Mouse (Mus musculus) gastrocnemius, postnatal 4 days (tissue): ENCODE data around the gene Iqschfp. TPM values are rescaled to one million over a fixed set of nuclear protein-coding genes. Genes with fewer than 3 reads are reported as not detected.
"Not testable (repeated sequence)": the region's sequence is repeated elsewhere in the genome, so short reads cannot be mapped to it uniquely, and the experiment has no call there.

Experiments
- DNase-seq, 2 experiments: peaks; one replicate each; pipeline ENCODE4 v3.0.0; 2021 to 2022; ENCODE audit warnings: low spot score in 2 of 2, mixed read lengths in 2 of 2
- total RNA-seq, 2 experiments: library from RNA; stranded (reverse); gene quantifications; 2 replicates each; pipeline ENCODE4 v1.2.3; 2021

The Iqschfp gene
- total RNA-seq, 2 experiments from 2014 or later, result not detected

DNA sequence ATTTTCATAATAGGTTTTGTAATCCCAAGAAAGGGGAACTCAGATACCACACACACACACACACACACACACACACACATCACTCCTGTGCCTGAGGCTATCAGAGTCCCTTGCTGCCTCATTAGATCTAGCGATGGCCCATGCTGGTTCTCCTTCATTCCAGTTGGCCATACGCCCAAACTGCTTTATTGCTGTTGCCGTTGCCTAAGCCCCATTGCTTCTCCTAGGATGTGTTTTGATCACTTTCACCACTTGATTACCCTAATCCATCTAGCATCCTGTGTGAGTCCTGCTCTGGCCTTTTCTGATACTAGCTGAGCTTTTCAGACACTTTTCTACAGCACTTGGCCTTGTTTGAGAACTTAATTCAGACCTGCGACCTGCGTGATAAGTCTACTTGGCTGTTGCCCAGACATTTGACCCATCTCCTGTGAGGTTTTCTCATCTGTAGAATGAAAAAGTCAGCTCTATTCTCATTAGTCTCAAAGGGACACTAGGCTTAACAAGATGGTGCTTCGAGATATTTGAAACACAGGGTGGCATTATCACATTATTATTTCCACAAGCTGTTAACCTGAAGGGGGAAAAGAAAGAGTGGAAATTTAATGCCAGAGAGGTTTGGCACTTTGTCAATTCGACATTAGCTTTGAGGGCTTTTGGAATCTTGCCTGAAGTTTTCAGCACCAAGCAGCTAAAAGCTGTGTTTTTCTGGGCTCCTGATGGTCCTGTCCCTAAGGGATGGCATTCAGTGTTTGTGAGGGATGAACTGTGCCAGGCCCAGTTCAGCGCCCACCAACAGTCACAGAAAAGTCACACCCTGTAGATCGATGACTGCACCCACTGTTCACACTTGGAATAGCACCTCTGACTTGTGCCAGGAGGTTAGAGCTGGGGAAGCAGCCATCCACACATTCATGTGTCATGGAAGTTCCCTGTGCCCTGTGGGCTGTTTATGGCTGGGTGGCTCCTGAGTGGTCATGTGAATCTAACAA, 179.7 kb downstream of the Iqschfp start:
- DNase-seq, result no peak

DNA sequence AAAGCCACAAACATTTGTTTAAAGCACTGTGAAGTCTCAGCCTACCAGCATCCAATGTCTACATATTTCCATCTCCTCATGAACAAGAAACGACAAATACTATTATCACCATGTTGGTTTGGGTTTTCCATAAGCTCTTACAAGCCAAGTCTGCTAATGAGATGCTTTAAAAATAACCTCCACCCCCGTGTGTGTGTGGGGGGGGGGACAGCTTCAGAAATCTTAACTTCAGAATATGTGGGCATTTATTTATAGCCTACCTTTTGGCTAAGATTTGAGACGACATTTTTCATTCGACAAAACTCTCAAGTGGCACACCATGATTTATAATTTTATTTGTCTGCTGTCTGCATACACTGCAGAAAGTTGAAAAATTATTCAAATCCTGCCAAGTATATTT, 185.4 kb downstream of the Iqschfp start:
- no peak for DNase-seq

DNA sequence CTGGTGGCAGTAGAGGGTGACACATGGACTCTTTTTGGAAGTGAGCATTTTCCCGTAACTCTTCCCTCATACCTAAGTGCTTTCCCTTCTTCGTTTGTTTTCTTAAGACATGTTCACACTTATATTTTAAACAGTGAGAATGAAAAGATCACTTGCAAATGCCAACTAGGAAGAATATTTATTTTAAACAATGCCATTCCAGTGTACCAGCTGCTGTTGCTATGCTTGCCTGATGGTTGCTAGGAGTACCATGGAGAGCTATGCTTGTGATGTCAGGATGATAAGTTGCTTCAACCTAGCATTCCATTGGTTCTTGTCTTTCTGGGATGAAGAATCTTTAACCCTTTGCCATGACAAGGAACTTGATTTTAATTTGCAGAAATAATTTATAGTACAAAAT, 193.0 kb downstream of the Iqschfp start:
- DNase-seq, result no peak

DNA sequence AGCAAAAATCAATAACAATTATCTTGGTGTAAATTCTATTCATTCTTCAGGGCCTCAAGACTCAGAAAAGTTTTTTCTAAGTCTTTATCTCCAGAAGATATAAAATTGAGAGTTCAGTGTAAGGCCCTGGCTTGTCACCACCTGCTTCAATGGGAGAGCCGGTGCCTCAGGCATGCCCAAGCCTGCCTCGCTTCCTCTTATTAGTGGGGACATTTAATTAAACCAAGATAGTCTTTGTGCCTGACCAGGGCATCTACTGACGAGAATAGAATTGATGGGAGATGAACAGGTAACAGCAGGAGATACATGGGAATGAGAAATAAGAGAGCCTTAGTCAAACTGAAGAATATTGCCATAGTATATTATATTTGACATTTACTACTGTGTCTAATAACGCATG, 200.1 kb downstream of the Iqschfp start:
- DNase-seq, result no peak

DNA sequence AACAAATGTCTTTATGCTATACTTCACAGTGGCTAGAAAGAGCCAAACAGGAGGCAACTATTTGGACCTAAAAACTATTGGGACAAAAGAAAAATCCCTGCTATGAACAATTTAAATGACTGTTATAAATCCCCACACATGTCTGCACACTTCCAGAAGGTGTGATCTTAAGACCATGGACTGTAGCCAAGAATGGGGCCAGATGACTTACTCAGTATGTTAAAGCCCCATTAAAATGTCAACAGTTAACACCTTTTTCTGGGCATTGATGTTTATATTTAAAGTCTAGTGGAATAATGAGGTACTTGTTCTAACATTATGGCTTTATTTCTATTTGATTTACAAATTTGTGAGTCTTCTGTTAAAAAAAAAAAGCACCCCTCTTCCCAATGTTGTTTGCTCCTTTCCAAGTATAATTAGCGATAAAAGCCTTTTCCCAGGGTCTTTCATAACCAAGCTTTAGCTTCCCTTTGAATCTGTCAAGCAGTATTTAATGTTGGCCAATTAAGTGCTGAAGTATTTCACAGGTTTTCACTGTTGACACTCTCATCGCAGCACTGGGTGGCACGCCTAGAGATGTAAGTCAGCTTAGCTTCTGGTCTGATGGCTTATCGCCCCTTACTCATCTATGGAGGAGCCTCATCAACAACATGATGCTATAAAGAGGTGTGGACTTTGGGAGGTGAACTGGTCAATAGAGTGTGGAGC, 204.8 kb downstream of the Iqschfp start:
- no peak for DNase-seq

GRCm38 (mm10) chr3:68099561-68099960, 207.5 kb downstream of the Iqschfp start:
- DNase-seq, result not testable (repeated sequence)

DNA sequence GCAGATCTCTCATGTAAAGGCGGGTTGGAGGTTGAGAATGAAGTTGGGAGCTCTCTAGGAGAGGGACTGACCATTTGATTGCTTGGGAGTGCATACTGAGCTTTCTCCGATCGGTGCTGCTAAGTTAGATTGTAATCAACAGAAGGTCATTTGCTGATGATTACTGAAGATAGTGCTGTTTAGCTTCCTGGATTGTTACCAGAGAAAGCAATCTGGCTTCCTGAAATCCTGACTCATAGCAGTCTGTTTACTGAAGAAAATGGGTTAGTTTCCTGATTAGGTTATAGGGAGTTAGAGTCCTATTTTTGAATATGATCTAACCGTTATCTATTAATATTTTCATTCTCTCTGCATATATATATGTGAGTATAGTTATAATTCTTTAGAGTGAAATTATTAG, 209.3 kb downstream of the Iqschfp start:
- no peak for DNase-seq

DNA sequence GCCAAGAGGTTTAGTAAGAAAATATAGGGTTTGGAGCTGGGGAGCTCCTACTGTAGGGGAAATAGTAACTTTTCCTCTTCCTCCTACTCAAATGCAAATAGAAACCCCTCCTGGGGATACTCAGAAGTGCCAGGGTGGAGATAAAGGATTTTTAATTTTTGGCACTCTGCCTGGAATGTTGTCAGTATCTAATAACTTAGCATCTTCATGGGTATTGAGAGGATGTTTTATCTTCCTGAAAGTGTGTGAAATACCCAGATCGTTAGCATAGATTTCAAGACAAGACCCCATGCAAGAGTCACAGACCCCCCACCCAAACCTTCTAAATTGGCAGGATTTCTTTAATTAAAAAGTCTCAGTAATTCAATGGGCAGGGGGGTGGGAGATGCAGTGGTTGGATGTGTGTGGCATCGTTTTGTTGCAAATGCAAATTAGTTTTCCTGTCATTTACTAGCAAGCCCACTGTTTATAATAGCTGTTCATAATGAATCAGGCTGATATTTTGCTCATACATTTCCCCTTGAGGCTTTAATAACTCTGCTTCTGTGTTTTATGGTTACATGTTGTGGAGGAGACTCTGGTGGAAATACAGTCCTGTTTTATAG, 213.2 kb downstream of the Iqschfp start:
- DNase-seq, result no peak

GRCm38 (mm10) chr3:68121338-68121737, 229.3 kb downstream of the Iqschfp start:
- peak in 1 of 2 experiments; percentile 8 for DNase-seq

DNA sequence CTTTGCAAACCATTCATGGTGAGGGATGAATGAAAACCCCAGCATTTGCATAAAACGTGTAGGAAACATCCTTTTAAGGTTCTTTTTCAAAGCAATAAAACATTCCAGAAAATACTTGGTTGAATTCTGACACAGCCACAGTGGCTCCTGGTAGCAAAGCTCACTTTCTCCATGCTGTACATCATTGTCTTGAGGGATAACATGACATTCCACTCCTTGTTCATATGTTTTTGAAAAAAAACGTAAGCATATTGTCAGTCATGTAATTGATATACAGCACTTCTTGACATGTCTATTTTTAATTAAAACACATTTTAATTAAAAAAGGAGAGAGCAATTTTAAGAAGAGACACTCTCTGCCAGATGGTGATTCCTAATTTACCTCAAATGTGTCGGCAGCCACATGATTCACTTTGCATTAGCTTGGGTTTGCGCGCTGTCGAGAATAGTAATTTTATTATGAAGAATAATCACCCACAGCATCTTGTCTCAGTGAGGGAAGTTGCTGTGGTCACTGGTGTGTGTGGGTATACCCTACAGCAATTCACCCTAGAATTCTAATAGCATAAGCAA, 234.3 kb downstream of the Iqschfp start:
- DNase-seq, result no peak

GRCm38 (mm10) chr3:68130386-68130785, 238.4 kb downstream of the Iqschfp start:
- no peak for DNase-seq

DNA sequence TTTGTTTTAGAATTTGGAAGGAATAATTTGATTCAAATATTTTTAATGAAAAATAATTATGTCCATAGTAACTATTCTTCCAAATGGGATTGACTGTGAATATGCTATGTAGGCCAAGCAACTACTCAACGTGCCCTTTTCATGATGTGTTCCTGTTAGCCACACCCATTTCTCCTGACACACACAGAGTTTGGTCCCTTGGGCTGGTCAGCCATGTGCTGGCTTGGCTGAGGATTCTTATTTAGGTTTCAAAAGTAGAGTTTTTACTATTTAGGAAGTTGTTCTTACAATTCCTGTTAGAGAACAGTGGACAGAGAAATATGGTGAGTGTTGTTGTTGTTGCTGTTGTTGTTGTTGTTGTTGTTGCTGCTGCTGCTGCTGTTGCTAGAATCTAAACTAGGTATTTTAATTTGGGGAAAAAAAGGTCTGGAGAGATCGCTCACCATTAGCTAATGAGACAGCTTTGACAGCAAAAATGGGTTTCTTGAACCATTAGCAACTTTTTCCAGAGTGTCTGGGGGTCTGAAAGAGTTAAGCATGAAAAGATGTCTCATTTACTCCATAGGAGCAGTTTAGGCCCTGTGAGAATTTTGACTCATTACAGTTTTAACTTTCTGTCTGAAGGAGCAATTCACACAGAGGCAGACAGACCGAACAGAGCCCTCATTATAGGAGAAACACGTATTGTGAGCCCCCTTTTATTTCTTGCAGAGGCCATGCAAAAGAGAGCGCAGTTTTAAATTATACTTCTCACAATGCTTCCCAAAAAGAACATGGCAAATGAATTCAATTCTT, 247.0 kb downstream of the Iqschfp start:
- no peak for DNase-seq

- no peak for DNase-seq
Observed at GRCm38 (mm10) chr3:68150688-68151087, 258.7 kb downstream of the Iqschfp start.

GRCm38 (mm10) chr3:68160175-68160574, 268.1 kb downstream of the Iqschfp start:
- no peak for DNase-seq

GRCm38 (mm10) chr3:68160760-68161159, 268.7 kb downstream of the Iqschfp start:
- DNase-seq, result no peak

DNA sequence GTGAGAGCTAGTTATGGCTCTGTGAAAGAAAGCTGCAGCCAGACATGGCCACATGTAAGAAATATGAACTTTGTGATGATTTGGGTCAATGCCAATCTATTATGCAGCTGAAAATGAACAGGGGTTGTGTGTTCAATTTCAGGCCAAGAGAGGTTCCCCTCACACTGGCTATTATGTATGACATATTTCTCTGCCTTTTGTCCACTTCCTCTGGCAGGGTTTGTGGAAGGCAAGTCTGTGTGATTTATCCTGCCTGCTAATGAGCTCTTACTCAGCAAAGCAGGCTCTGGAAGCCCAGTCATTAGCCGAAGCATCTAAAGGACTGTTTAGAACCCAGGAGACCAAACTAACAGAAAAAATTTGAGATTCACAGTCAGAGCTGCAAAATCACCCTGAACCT, 286.2 kb downstream of the Iqschfp start:
- no peak for DNase-seq

DNA sequence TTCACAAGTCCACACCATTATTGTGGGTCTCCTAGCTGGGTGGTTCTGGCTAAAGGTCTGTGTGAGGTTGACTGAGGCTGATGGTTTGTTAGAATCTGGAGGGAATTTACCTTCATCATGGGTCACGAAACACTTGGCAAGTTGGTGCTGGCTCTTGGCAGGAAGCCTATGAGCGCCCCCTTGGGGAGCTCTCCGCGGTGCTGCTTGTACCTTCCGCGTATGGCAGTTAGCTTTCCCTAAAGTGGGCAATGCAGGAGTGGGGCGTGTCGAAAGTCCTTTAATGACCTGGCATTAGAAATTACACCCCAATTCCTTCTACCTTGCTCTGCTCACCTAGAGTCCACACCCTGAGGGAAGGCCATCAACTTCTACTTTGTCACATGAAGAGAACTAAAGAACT, 295.4 kb downstream of the Iqschfp start:
- no peak for DNase-seq

- DNase-seq, result no peak
Observed at GRCm38 (mm10) chr3:68189100-68189499, 297.1 kb downstream of the Iqschfp start.

DNA sequence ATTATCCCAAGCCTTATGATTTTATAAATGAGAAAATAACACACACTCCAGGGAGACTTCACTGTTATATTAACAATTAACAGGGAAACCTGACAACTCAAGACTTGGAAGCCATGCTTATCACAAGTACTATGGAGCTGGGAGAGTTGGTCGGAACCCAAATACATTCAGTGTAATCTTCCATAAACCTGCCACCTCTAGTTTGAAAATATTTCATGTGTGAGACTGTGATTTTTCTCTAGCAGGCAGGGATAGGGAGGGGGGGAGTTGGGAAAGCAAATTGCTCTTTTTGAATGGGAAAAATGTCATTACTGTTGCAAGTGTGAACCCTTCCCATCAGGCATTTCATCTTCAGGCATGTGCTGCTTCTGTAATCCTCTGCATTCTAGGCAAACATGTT, 304.9 kb downstream of the Iqschfp start:
- no peak for DNase-seq

- DNase-seq, result no peak
Observed at GRCm38 (mm10) chr3:68201214-68201613, 309.2 kb downstream of the Iqschfp start.
